Mouse (Mus musculus): ENCODE measurements around the gene Vps4a. TPM values are rescaled to one million over a fixed set of nuclear protein-coding genes. Genes with fewer than 3 reads are reported as not detected.

The Vps4a gene
- total RNA-seq, 2 experiments from 2014 or later: 50.3 to 57.1 TPM

DNA sequence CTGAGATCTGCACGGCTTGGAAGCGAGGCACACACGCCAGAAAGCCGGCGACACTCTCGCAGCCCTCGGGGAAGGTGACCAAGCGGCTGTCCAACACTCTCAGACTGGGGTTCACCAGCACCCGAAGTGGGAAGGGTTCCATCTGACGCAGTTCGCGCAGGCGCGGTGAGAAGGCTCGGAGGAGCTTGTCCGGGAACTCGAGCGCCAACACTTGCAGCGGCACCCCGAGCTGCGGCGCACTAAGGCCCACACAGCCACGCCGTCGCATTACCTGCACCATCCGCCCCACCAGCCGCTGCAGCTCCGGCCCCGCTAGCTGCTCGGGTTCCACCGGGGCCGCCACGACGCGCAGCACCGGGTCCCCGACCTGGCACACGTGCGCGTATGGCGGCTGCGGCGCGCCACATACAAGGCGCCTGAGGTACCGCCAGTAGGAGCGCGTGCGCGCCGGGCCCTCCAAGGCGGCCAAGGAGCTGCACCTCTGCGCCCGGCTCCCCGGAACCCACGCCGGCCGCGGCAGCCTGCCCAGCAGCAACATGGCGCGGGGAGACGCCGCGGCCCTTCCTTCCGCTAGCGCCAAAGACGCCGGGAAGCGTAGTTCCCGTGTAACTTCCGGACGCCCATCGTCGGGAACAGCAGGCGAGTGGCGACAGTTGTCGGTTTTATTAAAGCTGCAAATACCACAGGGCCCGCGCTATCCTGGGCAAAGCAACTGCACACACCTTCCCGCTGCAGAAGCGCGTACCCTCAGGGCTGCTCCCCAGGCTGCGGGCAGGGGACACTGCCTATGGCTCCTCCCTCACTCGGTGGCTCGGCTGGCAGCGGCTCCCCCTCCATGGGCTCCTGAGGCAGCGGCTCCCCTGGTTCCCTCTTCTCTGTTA, 17.3 kb downstream of the Vps4a start, which contains the start of gene Pdf:
Pdf (minus strand) TSS at position 554 of the 881 bp plus-strand sequence.
- DNase-seq (ENCODE audit: low spot score in 2 of 2): peak; percentile 66 to 84

DNA sequence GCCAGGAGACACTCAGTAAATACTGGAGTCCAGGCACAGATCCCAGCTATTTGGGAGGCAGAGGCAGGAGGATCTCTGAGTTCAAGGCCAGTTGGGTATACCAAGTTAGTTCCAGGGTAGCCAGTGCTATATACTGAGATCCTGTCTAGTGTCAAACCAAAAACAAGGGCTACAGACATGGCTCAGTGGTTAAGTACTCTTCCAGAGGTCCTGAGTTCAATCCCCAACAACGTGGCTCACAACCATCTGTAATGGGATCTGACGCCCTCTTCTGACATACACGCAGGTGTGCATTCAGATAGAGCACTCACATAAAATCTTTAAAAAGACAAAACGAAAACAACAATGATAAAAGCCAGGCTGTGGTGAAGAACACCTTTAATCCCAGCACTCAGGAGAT, 18.5 kb downstream of the Vps4a start:
- no peak for DNase-seq (ENCODE audit: low spot score in 2 of 2)

DNA sequence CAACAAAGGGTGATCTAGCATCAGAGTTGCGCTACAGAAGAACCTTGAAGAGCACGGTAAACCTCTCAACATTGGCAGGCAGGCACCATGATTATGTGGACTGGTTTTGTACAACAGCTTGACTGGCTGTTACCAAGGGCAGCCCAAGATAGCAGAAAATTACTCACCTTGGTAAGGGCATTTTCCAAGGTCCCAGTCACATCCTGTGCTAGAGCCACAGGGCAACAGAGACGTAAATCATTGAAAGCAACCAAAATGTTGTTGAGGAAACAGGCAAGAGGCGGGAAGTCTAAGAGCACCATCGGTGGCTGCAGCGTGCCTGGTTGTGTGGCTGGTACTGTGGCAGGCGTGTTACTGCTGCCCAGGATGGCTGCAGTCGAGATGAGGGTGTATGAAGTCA, 21.0 kb downstream of the Vps4a start:
- DNase-seq (ENCODE audit: low spot score in 2 of 2): no peak

DNA sequence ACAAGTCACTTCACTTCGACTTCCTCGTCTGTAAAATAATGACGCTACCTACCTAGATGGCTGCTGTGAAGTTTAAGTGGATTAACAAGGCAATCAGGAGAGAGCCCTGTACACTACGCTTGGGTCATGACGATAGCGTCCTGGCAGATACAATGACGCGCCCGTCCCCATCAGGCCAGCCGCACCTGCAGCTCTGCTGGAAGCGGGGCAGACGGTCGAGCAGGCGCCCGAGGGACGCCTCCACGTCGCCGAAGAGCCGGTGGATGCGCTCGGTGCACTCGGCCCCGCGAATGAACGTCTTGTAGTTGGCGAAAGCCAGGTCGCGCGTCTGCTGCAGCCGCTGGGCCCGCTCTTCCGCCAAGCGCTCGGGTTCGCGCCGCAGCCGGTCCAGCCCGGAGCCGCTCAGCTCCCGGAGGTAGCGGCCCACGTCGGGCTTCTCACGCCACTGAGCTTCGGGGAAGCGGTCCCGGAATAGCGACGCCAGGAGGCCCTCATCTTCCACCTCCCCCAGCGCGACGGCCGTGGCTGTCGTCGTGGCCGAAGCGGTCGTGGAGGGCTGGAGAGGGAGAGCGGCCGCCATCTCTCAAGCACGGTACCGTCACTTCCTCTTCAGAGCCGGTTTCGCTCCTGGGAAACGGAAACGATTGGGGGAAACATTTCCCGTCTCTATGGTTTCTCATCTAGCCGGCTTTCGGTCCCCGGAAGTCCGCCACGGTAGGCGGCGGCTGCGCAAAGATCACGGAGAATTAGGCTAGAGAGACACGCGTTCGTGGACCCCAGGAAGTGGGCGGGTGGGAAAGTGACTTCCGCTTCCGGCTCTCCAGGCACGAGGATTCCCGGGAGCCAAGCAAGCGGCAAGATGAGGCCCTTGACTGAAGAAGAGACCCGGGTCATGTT, 25.3 kb downstream of the Vps4a start, which contains the start of the genes Cog8 and Nip7:
Cog8 (minus strand) TSS at position 614 of the 897 bp plus-strand sequence.
Nip7 (plus strand) TSS at position 802 of the 897 bp plus-strand sequence.
- peak; percentile 89 to 94 for DNase-seq (ENCODE audit: low spot score in 2 of 2)

DNA sequence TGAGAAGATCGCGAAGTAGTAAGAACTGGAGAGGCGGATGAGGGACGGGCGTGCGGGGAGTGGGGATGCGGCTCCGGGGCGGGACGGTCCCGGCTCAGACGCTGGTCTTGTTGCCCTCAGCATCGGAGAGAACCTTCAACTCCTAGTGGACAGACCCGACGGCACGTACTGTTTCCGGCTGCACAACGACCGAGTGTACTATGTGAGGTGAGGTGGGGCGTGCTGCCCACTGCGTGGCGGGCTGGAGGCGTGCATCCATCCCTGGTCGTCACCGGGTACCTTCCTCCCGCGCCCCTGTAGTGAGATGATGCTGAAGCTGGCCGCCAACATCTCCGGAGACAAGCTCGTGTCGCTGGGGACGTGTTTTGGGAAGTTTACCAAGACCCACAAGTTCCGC, 25.9 kb downstream of the Vps4a start:
- DNase-seq (ENCODE audit: low spot score in 2 of 2): no peak

DNA sequence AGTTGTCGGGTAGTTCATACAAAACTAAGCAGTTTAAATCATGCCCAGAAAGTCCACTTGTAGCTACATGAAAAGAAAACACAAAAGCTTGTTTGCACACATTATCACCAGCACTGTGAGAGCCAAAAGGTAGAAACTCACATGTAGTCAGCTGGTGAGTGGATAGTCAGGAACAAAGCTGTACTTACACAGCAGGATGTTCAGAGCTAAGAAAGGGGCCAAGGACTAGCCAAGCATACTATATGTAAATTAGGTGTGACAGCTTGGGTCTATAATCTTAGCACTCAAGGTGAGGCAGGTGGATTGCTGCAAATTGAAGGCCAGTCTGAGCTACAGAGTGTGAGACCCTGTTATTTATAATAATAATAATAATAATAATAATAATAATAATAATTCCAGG, 31.6 kb downstream of the Vps4a start:
- no peak for DNase-seq (ENCODE audit: low spot score in 2 of 2)

DNA sequence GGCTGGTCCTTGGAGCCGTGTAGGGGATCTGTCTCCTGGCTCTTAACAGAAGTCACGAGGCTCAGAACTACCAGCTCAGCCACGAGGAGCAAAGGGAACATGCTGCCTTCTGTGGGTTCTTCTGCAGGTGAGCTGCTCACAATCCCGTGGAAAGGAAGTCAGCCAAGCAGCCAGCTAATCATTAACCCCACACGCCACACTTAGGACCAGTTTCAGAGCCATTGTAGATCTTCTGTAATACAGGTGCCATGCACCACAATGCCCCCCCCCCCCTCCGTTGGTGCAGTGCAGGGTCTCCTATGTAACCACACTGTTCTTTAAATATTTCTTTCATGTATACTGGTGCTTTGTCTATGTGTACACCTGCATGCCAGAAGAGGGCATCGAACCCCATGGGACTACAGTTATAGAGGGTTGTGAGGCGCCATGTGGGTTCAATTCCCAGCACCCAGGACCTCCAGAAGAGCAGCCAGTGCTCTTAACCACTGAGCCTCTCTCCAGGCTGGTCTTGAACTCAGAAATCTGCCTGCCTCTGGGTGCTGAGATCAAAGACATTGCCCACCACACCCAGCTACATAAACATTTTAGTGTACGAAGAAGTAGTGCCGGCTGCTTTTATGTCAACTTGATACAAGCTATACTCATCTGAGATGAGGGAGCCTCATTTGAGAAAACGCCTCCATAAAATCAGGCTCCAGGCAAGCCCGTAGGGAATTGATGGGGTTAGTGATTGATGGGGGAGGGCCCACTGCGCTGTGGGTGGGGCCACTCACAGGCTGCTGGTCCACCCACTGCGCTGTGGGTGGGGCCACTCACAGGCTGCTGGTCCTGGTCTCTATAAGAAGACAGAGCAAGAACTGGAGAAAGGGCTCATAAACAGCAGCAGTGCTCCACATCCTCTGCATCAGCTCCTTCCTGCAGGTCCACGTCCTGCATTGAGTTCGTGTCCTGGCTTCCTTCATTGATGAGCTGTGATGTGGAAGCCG, 34.8 kb downstream of the Vps4a start, which contains the start of gene Tmed6:
Tmed6 (minus strand) TSS at position 134 of the 986 bp plus-strand sequence.
- no peak for DNase-seq (ENCODE audit: low spot score in 2 of 2)

DNA sequence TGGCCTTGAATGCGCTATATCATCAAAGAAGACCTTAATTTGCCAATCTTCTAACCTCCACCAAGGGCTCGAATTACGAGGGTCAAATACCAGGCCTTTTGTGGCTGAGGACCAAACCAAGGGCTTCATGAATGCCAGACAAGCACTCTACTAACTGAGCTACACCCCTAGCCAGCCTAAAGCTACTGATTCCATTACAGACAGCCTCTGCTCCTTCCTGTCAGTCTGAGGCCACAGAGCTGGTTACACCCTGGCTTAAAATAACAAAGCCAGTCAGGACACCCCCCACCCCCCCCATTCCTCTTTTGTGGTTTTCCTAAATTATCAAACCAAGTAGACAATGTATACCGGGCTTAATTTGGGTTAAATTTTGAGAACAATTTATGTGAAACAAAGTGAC, 42.7 kb downstream of the Vps4a start:
- DNase-seq (ENCODE audit: low spot score in 2 of 2): no peak

DNA sequence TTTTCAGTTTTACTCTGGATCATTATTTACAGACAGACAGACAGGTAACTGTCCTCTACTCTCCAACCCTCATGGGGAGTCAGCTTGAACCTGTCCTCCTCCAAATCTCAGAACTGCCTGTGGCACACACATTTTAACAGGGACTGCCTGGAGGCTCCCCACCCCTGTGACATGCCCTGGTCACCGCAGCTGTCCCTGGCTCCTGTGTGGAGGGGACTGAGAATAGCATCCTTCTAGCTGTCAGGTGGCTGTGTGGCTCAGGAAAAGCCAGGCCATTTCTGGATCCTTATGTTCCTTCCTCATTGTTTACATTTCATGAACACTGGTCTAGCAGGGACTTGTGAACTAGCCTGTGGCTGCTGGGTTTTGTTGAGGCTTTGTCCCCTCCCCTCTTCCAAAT, 43.1 kb downstream of the Vps4a start:
- no peak for DNase-seq (ENCODE audit: low spot score in 2 of 2)

DNA sequence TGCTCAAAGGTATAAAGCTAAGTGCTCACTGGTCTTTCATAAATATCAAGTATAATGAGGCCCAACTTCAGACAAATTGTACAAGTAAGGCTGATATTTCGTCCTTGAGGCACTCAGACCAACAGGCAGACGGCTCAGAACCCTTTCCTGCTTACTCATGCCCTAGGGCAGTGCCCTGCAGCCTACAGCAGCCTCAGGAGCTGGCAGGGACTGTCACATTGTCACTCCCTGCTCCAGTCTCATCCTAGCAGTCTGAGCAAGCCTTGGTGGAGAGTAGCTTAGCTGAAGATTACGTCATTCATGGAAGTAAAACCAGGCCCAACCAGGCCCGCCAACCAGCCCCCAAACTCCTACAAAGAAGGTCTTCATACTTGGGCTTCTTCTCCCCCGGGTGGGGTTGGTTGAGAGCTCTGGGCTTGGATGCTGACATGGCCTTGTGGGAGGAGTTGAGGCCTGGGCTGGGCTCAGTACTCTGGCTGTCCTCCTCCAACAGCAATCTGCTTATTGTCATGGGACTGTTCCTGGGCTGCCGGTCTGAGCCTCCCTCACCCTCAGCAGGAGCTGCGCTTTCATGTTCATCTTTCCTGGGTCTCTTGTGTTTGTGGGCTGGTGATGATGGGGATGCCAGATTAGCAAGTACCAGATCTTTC, 45.3 kb downstream of the Vps4a start:
- DNase-seq (ENCODE audit: low spot score in 2 of 2): no peak

DNA sequence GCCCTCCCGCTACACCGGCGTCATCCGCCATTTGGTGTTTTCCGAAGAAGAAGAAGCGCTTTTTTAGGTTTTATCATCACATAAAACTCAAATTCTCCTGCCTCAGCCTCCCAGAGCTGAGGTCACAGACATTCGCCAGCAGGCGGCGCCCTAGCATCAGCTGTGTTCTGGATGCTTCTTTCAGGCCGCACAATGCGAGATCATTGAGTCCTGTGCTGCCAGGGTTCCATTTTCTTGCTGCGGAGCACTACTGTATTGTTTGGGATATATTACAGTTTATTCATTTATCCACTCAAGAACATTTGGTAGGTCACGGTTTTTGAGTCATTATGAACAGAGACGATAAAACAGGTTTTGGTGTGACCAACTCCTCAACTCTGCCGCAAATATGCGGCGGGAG, 54.3 kb downstream of the Vps4a start:
- no peak for DNase-seq (ENCODE audit: low spot score in 2 of 2)

DNA sequence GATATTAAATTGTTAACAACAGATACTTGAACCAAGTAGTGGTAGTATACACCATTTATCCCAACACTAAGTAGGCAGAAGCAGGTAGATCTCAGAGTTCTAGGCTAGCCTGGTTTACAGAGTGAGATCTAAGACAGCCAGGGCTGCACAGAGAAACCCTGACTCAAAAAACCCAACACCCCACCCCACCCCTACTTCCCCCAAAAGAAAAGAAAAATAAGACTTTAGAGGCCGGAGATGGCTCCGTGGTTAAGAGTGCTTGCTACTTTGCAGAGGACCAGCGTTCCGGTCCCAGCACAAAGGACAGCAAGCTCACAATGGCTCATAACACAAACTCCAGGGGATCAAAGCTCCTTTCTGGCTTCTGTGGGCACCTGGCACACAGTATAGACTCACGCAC, 55.0 kb downstream of the Vps4a start:
- no peak for DNase-seq (ENCODE audit: low spot score in 2 of 2)

DNA sequence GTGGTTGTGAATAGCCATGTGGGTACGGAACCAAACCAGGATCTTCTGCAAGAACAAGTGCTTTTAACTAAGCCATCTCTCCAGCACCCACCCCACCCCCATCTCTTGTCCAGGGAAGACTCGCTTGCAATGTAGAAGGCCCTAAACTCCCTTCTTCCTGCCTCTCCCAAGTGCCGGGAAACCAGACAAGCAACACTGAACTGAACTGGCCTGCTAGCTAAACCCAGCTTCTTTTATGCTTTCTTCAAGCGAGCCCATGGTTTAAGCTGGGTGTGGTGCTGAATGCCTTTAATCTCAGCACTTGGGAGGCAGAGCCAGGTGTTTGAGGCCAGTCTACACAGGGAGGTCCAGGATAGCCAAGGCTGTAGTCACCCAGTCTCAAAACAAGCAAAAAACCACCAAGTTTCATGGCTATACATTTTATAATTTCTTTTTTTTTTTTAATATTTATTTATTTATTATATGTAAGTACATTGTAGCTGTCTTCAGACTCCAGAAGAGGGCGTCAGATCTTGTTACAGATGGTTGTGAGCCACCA, 57.6 kb downstream of the Vps4a start:
- no peak for DNase-seq (ENCODE audit: low spot score in 2 of 2)

DNA sequence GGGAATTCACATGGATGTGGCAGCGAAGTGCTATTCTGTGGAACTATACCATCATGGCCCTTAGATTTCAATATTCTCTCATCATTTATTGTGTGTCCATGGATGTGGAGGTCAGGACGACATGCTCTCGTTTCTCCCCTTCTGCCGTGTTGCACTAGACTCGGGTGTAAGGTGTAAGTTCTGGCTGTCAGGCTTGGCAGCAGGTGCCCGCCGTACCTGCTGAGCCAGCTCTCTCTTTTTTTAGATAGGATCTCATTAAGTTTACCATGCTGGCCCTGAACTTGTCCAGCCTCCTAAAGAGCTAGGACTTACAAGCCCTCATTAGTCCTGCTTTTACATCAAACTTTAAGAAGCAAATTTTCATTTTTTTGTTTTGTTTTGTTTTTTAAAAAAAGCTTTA, 59.5 kb downstream of the Vps4a start:
- no peak for DNase-seq (ENCODE audit: low spot score in 2 of 2)

Other genes starting within 250 kb of the Vps4a start
- 1 to 10 TPM; 2.4 to 2.5 TPM for gene Has3, start 161.0 kb upstream of the Vps4a start, total RNA-seq (2021)
- 10 to 100 TPM; 20.5 to 25.4 TPM for gene Utp4, start 137.6 kb upstream of the Vps4a start, total RNA-seq (2021)
- 10 to 100 TPM; 32.7 to 38.7 TPM for gene Sntb2, start 95.5 kb upstream of the Vps4a start, total RNA-seq (2021)
- gene Pdf, start 17.4 kb downstream of the Vps4a start, total RNA-seq (2021): 10 to 100 TPM; 22.7 to 26.5 TPM
- 10 to 100 TPM; 19.9 to 21.0 TPM for gene Cog8, start 25.5 kb downstream of the Vps4a start, total RNA-seq (2021)
- 10 to 100 TPM; 35.4 to 39.1 TPM for gene Nip7, start 25.7 kb downstream of the Vps4a start, total RNA-seq (2021)
- gene Tmed6, start 34.4 kb downstream of the Vps4a start, total RNA-seq (2021): not detected
- 10 to 100 TPM; 22.6 to 25.5 TPM for gene Terf2, start 65.3 kb downstream of the Vps4a start, total RNA-seq (2021)
- gene Cyb5b, start 119.4 kb downstream of the Vps4a start, total RNA-seq (2021): 10 to 100 TPM; 38.2 to 40.8 TPM